Mouse (Mus musculus): Measurements from ENCODE around the gene Traf2. TPM values are rescaled to one million over a fixed set of nuclear protein-coding genes. Genes with fewer than 3 reads are reported as not detected.

Gene Traf2
- polyA plus RNA-seq, 1 experiment from 2014 or later, result 21.2 TPM

DNA sequence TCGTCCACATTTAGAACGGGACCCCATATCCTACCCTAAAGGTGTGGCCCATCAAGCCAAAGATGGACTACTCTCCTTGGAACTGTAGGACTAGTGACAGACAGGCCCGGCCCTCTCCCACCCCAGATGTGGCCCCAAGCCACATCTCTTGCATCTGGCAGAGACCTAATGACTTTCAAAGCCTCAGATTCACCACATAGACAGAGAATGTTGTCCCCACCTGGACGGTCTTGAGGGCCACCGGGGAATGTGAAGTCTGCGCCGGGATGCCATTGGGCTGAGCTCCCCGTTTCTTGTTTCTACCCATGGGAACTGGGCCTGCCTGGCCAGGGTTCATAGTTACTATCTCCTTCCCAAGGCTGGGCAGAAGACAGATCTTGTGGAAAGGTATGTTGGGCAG is 69.2 kb downstream of the Traf2 start:
- H3K27ac ChIP-seq, result no peak overlapping the region
- 0 out of 2 replicates have a peak, but pooled peaks cover 10% of the 10 kb centered on the region for H3K27me3 ChIP-seq
- H3K4me3 ChIP-seq, result no peak overlapping the region
- no peak for ATAC-seq (ENCODE audit: low FRiP score)
- H3K4me2 ChIP-seq, result no peak overlapping the region
- H3K36me3 ChIP-seq, result no peaks in the 10 kb centered on the region
- H3K9ac ChIP-seq, result no peak overlapping the region
- H3K4me1 ChIP-seq (replicated peaks), result no peaks in the 10 kb centered on the region
- 89% methylated on average over 8 of the region's 8 CpGs for WGBS
- no peaks in the 10 kb centered on the region for H3K9me3 ChIP-seq

DNA sequence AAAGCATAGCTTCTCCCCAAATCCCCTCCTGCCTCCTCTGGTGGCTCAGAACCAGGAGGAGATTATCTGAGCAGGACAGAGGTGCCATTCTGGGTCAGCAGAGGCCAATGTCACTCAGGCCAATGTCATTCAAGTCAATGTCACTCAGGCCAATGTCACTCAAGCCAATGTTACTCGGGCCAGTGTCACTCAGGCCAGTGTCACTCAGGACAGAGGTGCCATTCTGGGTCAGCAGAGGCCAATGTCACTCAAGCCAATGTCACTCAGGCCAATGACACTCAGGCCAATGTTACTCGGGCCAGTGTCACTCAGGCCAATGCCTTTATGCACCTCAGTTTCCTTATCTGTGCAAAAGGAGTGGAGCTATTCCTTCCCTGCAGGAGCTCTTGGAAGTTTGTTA is 74.2 kb downstream of the Traf2 start:
- ATAC-seq (ENCODE audit: low FRiP score), result no peak
- no peaks in the 10 kb centered on the region for H3K36me3 ChIP-seq
- H3K27me3 ChIP-seq, result 0 out of 2 replicates have a peak, but pooled peaks cover 3% of the 10 kb centered on the region
- no peak overlapping the region for H3K9ac ChIP-seq
- WGBS, result 83% methylated on average over 2 of the region's 2 CpGs
- peaks cover 20% of the 10 kb centered on the region for H3K4me1 ChIP-seq (replicated peaks)
- no peaks in the 10 kb centered on the region for H3K9me3 ChIP-seq
- H3K4me3 ChIP-seq, result no peak overlapping the region
- no peak overlapping the region for H3K4me2 ChIP-seq
- H3K27ac ChIP-seq, result no peak overlapping the region

DNA sequence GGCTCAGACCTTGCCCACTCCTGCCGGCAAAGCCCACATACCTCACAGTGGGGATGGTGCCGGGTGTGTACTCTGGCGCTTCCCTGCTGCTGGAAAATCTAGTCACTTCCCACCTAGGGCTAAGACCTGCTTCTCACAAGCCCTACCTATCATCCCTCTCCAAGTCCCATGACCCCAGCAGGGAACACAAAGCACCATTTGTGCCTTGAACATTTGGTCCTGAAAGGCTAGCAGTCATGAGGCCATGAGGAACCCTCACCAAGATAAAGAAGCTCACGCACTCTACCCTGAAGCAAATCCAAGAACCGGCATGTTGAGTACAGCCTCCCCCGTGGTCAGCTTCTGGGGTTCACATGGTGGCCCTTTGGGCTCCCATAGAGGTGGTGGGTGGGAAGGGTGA is 76.8 kb downstream of the Traf2 start, which contains the start of gene Ptgds:
Gene Ptgds (minus strand): TSS at position 78 of the 400 bp plus-strand sequence.
- Histone ChIP-seq H3K4me3 (no peak within 1 kb of the TSS), H3K27ac (peak within 1 kb of the TSS; percentile 73), H3K4me1 (replicated peaks) (peaks cover 27% of the 10 kb centered on the region), H3K27me3 (0 out of 2 replicates have a peak, but pooled peaks cover 2% of the 10 kb centered on the region), H3K36me3 (no peaks in the 10 kb centered on the region), H3K9me3 (no peaks in the 10 kb centered on the region), H3K9ac (no peak within 1 kb of the TSS), H3K4me2 (no peak within 1 kb of the TSS)
- WGBS, result 61% methylated on average over 6 of the region's 6 CpGs
- no peak for ATAC-seq (ENCODE audit: low FRiP score)

DNA sequence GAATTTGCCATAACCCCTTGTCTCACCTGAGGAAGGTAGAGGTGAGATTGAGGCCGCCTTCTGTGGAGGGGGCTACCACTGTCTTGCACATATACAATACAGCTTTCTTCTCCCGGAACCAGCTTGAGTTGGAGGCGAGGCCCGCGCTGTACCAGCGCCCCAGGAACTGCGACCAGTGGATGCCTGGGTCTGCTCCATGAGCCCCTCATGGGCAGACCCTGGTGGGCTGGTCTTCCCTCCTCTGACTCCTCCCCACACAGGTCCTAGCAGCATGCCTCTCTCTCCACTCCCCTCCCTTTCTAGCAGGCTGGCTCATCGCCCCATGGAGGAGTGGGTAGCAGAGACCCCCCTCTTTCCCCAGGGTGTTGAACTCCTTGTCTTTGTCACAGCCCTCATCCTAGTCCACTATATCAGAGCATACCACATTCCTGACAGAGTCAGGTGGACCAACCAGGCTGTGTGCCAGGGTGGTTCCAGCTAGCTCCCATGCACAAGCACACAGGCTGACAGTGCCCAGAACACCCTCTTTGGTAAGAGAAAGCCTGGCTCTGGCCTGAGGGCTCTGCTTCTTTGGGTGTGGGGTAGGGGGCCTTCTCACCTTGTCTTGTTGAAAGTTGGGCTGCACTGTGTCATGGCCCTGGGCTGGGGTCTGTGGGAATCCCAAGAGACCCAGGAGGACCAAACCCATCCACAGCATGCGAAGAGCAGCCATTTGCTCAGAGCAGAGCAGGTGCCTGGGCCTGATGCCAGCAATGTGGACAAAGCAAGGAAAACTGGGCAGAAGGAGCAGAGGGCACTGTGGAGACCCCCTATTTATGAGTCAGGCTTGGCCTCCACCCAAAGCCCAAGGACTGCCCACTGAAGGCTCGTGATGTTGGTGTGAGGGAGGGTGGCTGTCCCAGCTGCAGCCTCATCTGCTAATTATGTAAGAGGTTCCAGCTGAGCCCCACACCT is 77.5 kb downstream of the Traf2 start:
- Histone ChIP-seq H3K9ac (no peak overlapping the region), H3K9me3 (no peaks in the 10 kb centered on the region), H3K27me3 (no peaks in the 10 kb centered on the region), H3K4me3 (no peak overlapping the region), H3K4me1 (replicated peaks) (peaks cover 27% of the 10 kb centered on the region), H3K36me3 (no peaks in the 10 kb centered on the region), H3K4me2 (no peak overlapping the region), H3K27ac (peak overlapping the region; percentile 73)
- ATAC-seq (ENCODE audit: low FRiP score), result peak; percentile 76
- 75% methylated on average over 10 of the region's 10 CpGs for WGBS

Other genes starting within 250 kb of the Traf2 start
- gene Grin1, start 227.8 kb downstream of the Traf2 start, polyA plus RNA-seq (2015; fragmentation: Nextera tagmentation; extraction: Ambion mirVana), result 22.5 and 24.5 TPM in 2 replicates
- gene Man1b1, start 214.6 kb downstream of the Traf2 start, polyA plus RNA-seq (2015; fragmentation: Nextera tagmentation; extraction: Ambion mirVana), result 50.0 and 59.8 TPM in 2 replicates
- 22.8 and 23.0 TPM in 2 replicates for gene Dpp7, start 190.6 kb downstream of the Traf2 start, polyA plus RNA-seq (2015; fragmentation: Nextera tagmentation; extraction: Ambion mirVana)
- 5.2 and 6.2 TPM in 2 replicates for gene Uap1l1, start 181.3 kb downstream of the Traf2 start, polyA plus RNA-seq (2015; fragmentation: Nextera tagmentation; extraction: Ambion mirVana)
- gene Sapcd2, start 174.6 kb downstream of the Traf2 start, polyA plus RNA-seq (2015; fragmentation: Nextera tagmentation; extraction: Ambion mirVana), result 9.6 and 16.5 TPM in 2 replicates
- 2.6 and 3.6 TPM in 2 replicates for gene Entpd2, start 151.1 kb downstream of the Traf2 start, polyA plus RNA-seq (2015; fragmentation: Nextera tagmentation; extraction: Ambion mirVana)
- gene Npdc1, start 147.6 kb downstream of the Traf2 start, polyA plus RNA-seq (2015; fragmentation: Nextera tagmentation; extraction: Ambion mirVana), result 411 and 423 TPM in 2 replicates
- gene Fut7, start 123.7 kb downstream of the Traf2 start, polyA plus RNA-seq (2015; fragmentation: Nextera tagmentation; extraction: Ambion mirVana), result 0.19 TPM in 1 of 2 replicates, not detected in the other
- gene Abca2, start 118.2 kb downstream of the Traf2 start, polyA plus RNA-seq (2015; fragmentation: Nextera tagmentation; extraction: Ambion mirVana), result 10.0 and 11.6 TPM in 2 replicates
- gene Clic3, start 90.1 kb downstream of the Traf2 start, polyA plus RNA-seq (2015; fragmentation: Nextera tagmentation; extraction: Ambion mirVana), result 3.4 and 3.7 TPM in 2 replicates
- 91.6 and 98.8 TPM in 2 replicates for gene Paxx, start 85.8 kb downstream of the Traf2 start, polyA plus RNA-seq (2015; fragmentation: Nextera tagmentation; extraction: Ambion mirVana)
- 50.3 and 50.5 TPM in 2 replicates for gene Ptgds, start 76.9 kb downstream of the Traf2 start, polyA plus RNA-seq (2015; fragmentation: Nextera tagmentation; extraction: Ambion mirVana)
- not detected in 2 replicates for gene Lcn12, start 53.0 kb downstream of the Traf2 start, polyA plus RNA-seq (2015; fragmentation: Nextera tagmentation; extraction: Ambion mirVana)
- gene Fbxw5, start 46.2 kb downstream of the Traf2 start, polyA plus RNA-seq (2015; fragmentation: Nextera tagmentation; extraction: Ambion mirVana), result 119 and 125 TPM in 2 replicates
- 5.4 and 5.5 TPM in 2 replicates for gene C8g, start 45.2 kb downstream of the Traf2 start, polyA plus RNA-seq (2015; fragmentation: Nextera tagmentation; extraction: Ambion mirVana)
- 409 and 436 TPM in 2 replicates for gene Edf1, start 10.9 kb upstream of the Traf2 start, polyA plus RNA-seq (2015; fragmentation: Nextera tagmentation; extraction: Ambion mirVana)
- gene Mamdc4, start 27.9 kb upstream of the Traf2 start, polyA plus RNA-seq (2015; fragmentation: Nextera tagmentation; extraction: Ambion mirVana), result 2.3 and 2.6 TPM in 2 replicates
- 179 and 182 TPM in 2 replicates for gene Phpt1, start 28.3 kb upstream of the Traf2 start, polyA plus RNA-seq (2015; fragmentation: Nextera tagmentation; extraction: Ambion mirVana)
- 8.1 and 8.2 TPM in 2 replicates for gene Ajm1, start 34.8 kb upstream of the Traf2 start, polyA plus RNA-seq (2015; fragmentation: Nextera tagmentation; extraction: Ambion mirVana)
- 67.9 and 75.5 TPM in 2 replicates for gene Rabl6, start 61.6 kb upstream of the Traf2 start, polyA plus RNA-seq (2015; fragmentation: Nextera tagmentation; extraction: Ambion mirVana)
- 0.21 and 0.25 TPM in 2 replicates for gene Ccdc183, start 70.7 kb upstream of the Traf2 start, polyA plus RNA-seq (2015; fragmentation: Nextera tagmentation; extraction: Ambion mirVana)
- gene Tmem141, start 75.1 kb upstream of the Traf2 start, polyA plus RNA-seq (2015; fragmentation: Nextera tagmentation; extraction: Ambion mirVana), result 35.0 and 42.2 TPM in 2 replicates
- 2.5 and 3.3 TPM in 2 replicates for gene Fcna, start 81.1 kb upstream of the Traf2 start, polyA plus RNA-seq (2015; fragmentation: Nextera tagmentation; extraction: Ambion mirVana)
- gene Lcn8, start 106.2 kb upstream of the Traf2 start, polyA plus RNA-seq (2015; fragmentation: Nextera tagmentation; extraction: Ambion mirVana), result not detected in 2 replicates
- not detected in 2 replicates for gene Lcn5, start 111.0 kb upstream of the Traf2 start, polyA plus RNA-seq (2015; fragmentation: Nextera tagmentation; extraction: Ambion mirVana)
- gene Lcn6, start 129.8 kb upstream of the Traf2 start, polyA plus RNA-seq (2015; fragmentation: Nextera tagmentation; extraction: Ambion mirVana), result not detected in 2 replicates
- not detected in 2 replicates for gene Lcn10, start 135.8 kb upstream of the Traf2 start, polyA plus RNA-seq (2015; fragmentation: Nextera tagmentation; extraction: Ambion mirVana)
- not detected in 2 replicates for gene Obp2a, start 153.1 kb upstream of the Traf2 start, polyA plus RNA-seq (2015; fragmentation: Nextera tagmentation; extraction: Ambion mirVana)
- 126 and 129 TPM in 2 replicates for gene Bmyc, start 159.8 kb upstream of the Traf2 start, polyA plus RNA-seq (2015; fragmentation: Nextera tagmentation; extraction: Ambion mirVana)
- gene Obp2b, start 190.1 kb upstream of the Traf2 start, polyA plus RNA-seq (2015; fragmentation: Nextera tagmentation; extraction: Ambion mirVana), result not detected in 2 replicates
- gene Lcn3, start 218.6 kb upstream of the Traf2 start, polyA plus RNA-seq (2015; fragmentation: Nextera tagmentation; extraction: Ambion mirVana), result not detected in 2 replicates
- gene Lcn11, start 230.1 kb upstream of the Traf2 start, polyA plus RNA-seq (2015; fragmentation: Nextera tagmentation; extraction: Ambion mirVana), result not detected in 2 replicates
- gene Gm13539, start 235.3 kb upstream of the Traf2 start, polyA plus RNA-seq (2015; fragmentation: Nextera tagmentation; extraction: Ambion mirVana), result not detected in 2 replicates